Mouse (Mus musculus) frontal cortex, adult (tissue): ENCODE measurements around the gene Gm2000.
"Not testable (repeated sequence)": the region's sequence is repeated elsewhere in the genome, so short reads cannot be mapped to it uniquely, and the experiment has no call there.

Source experiments
- ATAC-seq: cut with Nextera tagmentation; 2 replicates; pipeline ENCODE4 v1.9.2; 2017; ENCODE audit warnings: mild to moderate bottlenecking, moderate library complexity, mixed read lengths; ENCODE audit not compliant: low TSS enrichment

The Gm2000 gene

DNA sequence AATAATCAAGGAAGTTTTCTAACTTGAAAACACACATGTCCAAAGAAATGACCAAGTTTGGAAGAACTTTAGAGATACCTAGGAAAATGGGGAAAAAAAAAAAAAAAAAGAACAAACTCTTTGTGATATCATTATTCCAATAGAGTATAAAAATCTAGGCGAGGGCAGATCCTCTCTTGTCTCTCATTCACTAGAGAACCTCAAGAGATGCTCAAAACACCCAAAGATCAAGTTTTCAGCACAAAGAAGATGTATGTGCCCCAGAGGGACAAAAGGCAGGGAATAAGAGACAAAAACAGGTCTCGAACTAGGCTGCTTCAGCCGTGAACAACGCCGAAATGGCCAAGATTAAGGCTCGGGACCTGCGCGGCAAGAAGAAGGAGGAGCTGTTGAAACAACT, at the start of gene Gm2000:
Gene Gm2000 (plus strand): TSS at position 301 of the 400 bp plus-strand sequence.
- no peak for ATAC-seq

GRCm38 (mm10) chr1:156323126-156323525, 42.7 kb upstream of the Gm2000 start:
- ATAC-seq: no peak

GRCm38 (mm10) chr1:156340847-156341246, 25.0 kb upstream of the Gm2000 start:
- no peak for ATAC-seq

- no peak for ATAC-seq
Measured at GRCm38 (mm10) chr1:156344433-156344832, 21.4 kb upstream of the Gm2000 start.

GRCm38 (mm10) chr1:156345633-156346032, 20.2 kb upstream of the Gm2000 start:
- ATAC-seq: no peak

DNA sequence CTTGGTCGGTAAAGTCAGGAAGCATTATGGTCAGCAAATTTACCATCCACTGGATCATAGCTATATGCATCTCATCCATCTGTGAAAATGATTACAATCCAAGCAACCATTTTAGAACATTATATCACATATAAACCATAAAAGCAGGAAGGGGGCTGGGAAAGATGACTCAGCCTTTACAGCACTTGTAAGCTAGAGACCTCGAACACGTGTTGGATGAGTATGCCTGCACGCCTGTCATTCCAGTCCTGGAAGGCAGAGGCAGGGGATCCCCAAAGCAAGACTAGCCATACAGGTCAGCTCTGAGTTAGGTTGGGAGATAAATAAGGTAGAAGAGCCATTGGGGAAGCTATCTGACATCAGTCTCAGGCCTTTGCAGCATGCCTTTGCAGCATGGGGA, 16.8 kb upstream of the Gm2000 start:
- ATAC-seq: no peak

DNA sequence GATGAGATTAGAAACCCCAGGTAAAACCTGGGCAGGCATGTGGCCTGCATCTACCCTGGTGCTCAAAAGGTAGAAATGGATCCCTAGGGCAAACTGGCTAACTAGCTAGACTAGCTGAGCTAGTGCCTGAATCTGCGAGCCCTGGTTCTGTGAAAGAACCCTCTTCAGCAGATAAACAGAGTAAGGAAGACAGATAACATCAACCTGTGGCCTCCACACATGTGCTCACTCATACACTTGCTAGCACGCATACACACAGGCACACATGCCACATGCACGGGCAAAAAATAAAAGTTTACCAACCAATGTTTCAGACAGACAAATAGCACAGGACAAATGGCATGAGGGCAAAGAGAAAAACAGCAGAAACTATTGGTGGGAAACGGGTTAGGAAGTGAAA, 15.4 kb upstream of the Gm2000 start:
- ATAC-seq: no peak

DNA sequence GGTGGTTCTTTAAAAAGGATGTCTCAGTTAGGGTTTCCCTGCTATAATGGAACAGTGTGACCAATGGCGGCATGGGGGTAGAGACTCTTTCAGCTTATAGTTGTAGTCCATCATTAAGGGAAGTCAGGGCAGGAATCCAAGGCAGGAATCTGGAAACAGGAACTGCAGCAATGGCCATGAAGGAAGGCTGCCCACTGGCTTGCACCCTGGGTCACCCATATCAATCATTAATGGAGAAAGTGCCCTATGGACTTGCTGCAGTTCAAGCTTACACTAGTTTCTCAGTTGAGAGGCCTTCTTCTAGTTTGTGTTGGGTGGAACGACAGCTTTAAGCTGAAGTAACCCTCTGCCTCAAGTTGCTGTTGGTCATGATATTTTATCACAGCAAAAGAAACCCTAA, 13.4 kb upstream of the Gm2000 start:
- ATAC-seq: no peak

DNA sequence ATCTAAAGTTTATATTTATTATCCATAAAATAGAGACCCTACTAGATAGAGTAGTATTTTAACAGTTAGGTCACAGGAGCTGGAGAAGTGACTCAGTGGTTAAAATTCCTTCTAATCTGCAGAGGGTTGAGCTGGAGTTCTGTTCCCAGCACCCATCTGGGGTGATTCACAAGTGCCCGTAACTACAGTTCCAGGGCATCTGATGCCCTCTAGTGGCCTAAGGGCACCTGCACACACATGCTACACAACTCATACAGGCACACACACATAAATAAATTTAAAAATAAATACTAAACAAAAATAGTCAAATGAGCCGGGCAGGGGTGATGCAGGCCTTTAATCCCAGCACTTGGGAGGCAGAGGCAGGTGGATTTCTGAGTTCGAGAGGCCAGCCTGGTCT, 15.4 kb downstream of the Gm2000 start:
- ATAC-seq: no peak

GRCm38 (mm10) chr1:156386232-156386631, 20.4 kb downstream of the Gm2000 start:
- no peak for ATAC-seq

GRCm38 (mm10) chr1:156386880-156387279, 21.0 kb downstream of the Gm2000 start:
- ATAC-seq: no peak

DNA sequence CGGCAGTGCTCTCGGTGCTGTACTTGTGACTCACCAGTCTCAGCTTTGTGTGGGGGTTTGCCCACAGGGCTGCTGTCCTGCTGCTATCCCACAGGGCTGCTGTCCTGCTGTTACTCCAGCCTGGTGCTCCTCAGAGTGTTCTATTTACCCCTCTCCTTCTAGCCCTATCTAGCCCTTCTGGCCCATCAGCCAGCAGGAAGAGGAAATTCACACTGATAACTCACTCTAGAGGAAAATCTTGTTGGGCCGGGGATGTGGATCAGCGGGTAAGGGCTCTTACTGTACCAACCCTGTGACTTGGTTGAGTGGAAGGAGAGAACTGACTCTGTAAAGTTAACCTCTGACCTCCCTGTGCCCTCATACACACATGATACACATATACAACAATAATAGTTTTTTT, 27.3 kb downstream of the Gm2000 start:
- no peak for ATAC-seq

- ATAC-seq: not testable (repeated sequence)
Measured at GRCm38 (mm10) chr1:156400159-156400558, 34.3 kb downstream of the Gm2000 start.

- no peak for ATAC-seq
Measured at GRCm38 (mm10) chr1:156402491-156402890, 36.7 kb downstream of the Gm2000 start.

GRCm38 (mm10) chr1:156403251-156403650, 37.4 kb downstream of the Gm2000 start:
- no peak for ATAC-seq

DNA sequence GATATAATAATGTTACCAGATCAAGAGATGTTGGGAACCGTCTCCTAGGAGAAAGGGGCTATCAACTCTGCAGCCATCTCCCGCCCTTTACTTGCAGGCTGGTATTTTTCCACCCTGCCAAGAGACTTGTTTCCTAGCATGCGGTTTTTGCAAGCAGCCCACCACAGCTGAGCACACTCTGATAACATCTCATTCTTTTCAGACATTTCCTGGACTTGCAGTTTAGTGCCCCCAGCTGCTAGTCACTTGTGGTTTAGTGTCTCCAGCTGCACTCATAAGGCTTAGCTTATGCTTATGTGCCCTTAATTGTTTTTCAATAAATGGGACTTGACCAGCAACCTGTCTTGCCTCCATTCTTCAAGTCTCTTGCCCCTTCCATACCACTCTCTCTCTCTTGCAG, 42.2 kb downstream of the Gm2000 start:
- no peak for ATAC-seq

DNA sequence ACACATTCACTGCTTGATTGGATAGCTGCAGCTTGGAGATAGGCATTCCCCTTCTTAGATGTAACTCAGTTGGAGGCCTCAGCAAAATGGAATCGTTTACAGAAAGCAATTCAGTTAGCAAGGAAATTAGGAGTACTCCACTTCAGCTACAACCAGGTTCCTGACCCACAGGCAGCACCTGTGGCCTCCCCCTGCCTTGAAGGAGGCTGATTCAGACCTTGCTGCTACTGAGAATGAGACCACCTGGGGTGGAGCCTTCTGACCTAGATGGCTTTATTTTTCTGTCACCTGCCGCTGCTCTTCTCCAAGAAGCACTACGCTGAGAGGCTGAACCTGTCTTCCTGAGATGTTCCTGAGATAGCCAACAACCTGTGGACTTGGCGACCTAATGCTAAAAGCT, 42.7 kb downstream of the Gm2000 start:
- no peak for ATAC-seq
